Mouse (Mus musculus) mature B cell (primary cell): ENCODE measurements around the gene Kmt2b.

Source experiments
- in situ Hi-C: fragments of 300-500 bp; cut with MboI; formaldehyde crosslinking; loops from 2 replicates; pipeline ENCODE4 v1.14.3; 2019

Kmt2b gene

DNA sequence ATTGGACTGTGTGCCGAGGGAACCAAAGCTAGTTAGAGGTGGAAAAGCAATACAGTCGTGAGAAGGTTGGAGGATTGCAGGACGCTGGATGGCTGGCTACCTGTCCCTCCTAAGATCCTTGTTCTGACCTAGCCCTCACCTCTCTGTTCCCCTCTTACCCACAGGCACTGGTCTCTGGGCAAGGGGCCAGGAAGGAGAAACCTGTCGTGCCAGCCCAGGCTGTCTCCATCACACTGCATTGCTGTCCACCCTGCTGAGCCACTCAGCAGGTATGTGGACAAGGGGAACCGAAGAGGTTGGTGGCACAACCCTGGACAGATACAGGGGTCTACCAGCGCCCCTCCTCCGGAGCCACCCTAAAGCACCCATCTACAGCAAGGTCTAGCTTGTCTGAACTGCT, 12.1 kb upstream of the Kmt2b start:
- in situ Hi-C loops, result no loop called here

DNA sequence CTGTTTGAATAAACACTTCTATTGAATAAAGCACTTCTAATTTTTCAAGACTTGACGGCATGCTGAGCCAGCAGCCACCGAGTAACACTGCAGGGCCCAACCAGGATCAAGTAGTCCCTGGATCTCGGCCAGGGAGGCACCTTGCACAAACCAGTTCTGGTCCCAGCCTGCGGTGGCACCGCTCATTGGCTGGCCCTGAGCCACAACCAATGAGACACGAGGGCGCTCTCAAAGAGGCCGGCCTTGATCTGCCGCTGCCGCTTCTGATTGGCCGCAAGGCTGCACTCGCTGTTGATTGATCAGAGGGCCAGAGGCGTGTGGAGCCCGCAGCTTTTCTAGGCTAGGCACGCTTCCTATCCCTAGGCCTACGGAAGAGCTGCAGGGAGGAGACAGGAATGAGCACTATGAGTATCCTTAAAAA, 11.4 kb upstream of the Kmt2b start:
- in situ Hi-C loops, result no loop called here

DNA sequence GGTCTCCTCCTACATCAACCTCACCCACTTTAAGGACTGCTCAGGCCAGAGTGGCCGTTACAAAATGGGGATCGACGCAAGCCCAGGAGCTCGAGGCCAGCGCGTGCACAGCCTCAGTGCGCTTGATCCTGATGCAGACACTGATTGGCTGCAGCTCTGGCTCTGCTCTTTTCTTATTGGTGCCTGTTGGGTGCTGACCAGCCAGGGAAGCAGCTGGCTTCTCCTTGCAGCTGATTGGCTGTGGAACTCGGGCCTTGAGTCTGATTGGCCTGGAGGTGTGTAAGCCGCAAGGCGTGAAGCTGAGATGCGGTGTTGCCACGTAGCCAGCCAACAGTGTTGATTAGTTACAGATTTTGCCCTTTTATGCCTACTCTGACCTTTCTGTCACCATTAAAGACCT, 10.3 kb upstream of the Kmt2b start, which contains the start of gene Zbtb32:
TSS of gene Zbtb32 (minus strand) at position 124 of the 400 bp plus-strand sequence.
- in situ Hi-C loops, result no loop called here

DNA sequence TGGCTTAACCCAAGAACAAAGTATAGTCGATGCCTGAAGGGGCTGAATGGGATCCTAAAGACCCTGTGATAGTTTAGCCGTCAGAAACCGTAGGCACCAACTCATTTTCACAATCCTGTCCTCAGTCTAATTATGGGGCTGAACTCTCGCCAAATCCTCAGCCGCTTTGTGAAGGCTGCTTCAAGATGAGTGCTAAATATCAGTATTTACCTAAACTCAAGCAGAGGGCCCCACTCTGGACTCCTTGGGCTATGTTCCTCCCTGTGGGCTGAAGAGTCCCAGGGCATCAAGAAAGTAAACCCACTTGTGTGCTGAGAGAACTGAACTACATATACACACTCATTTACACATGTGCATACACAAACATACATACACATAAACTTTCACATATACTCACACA, 8.3 kb upstream of the Kmt2b start:
- in situ Hi-C loops, result no loop called here

DNA sequence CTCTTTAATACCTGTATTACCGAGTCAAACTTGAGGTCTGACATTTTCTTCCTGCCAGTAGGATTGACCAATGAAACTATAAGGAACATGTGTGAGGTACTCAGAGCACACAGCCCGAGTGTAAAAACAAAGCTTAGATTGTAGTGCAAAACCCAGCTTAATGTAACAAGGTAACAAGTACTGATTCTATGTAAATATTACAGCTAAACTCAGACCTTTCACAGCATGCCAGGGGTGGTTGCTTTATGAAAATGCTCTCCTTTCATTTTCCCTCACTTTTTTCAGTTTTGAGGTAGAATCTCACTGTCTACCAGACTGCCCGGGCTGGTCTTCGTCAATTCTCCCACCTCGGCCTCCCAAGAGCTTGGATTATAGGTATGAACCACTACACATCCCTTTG, 7.6 kb upstream of the Kmt2b start:
- in situ Hi-C loops, result no loop called here

DNA sequence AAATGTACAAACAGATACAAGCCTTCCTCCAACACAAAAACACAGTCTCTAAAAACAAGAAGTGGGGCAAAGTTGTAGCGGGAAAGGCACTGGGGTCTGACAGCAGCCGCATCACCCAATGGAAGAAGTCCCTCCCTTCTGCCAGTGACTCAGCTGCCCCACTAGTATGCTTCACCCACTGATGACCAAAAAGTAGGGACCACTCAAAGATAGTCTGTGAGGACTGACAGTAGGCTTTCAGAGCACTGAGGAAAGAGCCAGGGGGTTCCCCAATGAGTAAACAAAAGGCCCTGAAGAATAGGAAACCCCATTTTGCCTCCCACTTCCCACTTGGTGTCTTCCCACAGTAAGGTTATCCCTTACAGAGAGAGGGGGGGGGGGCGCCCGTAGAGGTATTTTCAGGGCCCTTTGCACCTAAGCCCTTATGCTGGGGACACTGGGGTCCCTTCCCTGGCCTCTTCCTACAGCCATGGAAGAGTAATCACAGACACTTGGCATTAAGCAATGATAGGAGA, 6.0 kb upstream of the Kmt2b start:
- in situ Hi-C loops, result no loop called here

DNA sequence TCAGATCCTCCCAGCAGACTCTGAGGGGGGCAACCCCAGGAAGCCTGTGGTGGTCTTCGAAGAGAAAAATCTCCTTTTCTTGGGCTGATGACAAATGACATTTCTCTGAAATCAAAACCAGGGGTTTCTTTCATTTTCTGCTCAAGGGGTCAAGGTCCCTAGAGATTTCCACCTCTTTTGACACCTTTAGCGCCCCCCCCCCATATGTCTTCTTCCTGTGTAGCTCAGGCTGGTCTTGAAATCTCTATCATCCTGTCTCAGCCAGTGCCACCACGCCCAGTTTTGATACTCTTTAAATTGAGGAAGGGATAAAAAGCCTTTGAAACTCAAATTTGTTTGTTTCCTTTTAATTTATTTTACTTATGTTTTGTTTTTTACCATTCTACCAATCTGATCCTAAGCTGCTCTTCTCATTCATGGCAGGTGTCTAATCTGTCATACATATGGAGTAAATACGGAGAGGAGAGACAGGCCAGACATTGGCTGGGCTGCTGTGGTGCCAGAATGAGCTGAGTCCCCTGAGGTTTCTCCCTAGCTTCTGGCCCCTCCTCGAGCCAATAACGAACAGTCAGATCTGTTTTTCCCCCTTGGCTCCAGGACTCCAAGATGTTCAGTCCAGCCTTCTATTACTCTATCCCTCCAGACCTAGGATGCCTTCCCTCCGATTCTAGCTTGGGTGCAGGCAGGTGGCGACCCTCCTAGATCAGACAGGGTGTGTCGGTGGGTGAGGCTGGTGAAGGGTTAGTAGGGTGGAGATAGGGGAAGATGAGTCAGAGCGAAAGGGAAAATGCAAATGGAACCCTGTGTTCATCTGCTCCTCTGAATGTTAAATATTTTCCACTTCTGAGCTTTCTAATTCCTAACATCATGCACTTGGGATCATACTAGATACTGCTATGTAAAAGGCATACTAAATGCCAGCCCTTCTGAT, 5.3 kb upstream of the Kmt2b start:
- in situ Hi-C loops, result no loop called here

DNA sequence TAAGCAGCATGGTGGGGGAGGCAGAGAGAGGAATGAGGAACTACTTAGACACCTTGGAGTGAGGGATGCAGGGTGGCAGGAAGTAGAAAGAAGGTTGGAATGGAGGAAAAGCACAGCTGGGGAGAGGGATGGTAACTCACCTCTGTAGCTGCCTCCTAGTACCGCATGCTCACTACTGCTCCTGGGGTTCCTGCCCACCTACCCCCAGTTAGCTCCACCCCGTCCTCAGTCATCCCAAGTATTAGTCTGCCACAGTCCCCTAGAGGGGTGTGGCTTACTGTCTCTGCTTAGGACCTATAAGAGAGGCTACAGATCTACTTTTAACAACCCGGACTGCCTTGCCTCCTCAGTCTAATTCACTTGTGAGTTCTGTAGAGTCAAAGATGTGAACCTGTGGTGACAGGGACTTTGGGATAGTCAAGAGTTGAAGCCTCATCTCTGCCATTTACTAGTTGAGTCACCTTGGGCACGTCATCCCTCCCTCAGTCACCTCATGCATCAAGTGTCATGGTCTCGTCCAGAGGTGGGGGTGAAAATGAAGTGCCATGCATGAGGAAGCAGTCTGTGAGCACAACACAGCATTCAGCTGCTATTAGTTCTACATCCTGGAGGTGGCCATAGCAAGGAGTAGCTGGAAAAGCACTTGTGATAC, 4.4 kb upstream of the Kmt2b start:
- in situ Hi-C loops, result no loop called here

DNA sequence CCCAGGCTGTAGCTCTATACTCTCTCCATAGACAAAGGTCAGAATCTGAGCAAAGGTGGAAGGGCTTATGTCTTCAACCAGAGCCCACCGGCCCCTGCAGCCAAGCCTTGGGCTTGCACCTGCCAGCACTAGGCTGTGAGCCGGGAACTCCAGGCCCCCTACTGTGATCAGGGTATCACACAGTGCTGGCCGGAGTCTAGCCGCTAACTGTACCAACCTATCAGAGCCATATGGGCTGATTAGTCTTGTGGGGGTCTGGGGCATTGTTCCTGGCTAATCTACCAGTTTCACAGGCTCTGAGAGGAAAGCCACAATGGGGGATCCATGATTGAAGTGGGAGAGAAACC, 3.1 kb upstream of the Kmt2b start:
- in situ Hi-C loops, result no loop called here

DNA sequence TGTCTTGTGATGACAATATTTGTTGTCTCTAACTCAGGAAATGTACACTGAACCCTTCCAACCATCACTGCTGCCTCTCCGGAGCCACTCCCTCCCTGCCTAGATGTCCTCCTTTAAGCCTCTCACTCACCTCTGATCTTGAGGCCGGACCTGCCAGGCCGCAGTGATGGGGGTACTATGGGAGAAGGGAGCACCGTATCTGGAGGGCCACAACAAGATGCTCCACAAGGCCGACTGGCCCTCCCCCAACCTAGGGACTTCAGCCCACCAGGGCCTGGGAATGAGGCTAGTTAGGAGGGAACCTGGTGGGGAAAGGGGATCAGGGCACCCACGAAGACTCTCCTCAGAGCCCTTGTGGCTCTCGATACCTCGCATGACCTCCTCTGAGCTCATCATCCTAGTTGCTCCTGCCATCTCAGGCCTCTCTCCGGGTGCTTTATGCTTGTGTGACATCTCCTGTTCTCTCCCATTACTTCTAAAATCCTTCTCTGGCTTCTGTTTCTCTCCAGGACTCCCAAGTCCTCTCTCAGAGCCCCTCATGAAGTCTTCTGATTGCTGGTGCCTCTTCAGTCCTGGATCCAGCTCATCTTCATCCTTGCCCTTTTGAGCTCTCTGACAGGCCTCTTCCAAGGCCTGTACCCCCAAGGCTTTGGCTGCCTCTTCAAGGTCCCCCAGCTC, 2.5 kb upstream of the Kmt2b start:
- in situ Hi-C loops, result no loop called here

DNA sequence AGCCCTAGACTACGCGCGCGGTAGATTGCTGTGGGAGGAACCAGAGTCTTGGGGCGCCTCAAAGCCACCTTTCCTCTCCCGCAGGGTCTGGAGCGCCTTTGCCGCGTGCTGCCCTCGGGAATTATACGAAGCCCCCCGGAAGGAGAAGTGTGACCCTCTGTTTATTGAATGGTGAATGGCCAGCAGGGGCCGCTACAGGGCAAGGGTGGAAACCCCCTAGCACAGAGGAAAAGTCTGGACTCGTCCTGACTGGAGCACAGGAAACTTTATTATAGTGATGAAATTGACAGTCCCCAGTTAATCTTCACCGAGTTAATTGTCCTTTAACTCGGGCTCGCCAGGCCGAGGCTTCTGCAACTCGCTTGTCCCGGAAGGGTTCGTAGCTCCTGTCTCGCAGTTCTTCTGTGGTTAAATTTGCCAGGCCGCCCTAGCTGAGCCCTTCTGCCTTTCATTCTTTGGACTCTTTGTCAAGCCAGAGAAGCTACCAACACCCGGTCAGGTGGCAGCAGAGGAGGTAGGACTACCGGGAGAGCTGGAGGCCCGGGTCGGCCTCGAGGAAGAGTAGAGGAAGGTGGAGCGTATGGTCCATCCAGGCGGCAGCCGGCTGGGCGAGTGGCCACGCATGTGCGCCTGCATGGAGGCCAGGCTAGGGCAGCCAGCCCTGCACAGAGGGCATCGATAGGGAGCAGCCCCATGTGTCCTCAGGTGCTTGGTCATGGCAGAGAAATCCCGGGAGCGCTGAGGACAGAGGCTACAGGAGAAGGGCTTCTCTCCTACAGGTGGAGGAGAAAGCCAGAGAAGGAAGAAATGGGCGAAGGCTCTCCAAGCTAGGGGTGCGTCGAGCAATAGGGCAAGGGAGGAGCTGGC, 1.1 kb upstream of the Kmt2b start:
- in situ Hi-C loops, result no loop called here

DNA sequence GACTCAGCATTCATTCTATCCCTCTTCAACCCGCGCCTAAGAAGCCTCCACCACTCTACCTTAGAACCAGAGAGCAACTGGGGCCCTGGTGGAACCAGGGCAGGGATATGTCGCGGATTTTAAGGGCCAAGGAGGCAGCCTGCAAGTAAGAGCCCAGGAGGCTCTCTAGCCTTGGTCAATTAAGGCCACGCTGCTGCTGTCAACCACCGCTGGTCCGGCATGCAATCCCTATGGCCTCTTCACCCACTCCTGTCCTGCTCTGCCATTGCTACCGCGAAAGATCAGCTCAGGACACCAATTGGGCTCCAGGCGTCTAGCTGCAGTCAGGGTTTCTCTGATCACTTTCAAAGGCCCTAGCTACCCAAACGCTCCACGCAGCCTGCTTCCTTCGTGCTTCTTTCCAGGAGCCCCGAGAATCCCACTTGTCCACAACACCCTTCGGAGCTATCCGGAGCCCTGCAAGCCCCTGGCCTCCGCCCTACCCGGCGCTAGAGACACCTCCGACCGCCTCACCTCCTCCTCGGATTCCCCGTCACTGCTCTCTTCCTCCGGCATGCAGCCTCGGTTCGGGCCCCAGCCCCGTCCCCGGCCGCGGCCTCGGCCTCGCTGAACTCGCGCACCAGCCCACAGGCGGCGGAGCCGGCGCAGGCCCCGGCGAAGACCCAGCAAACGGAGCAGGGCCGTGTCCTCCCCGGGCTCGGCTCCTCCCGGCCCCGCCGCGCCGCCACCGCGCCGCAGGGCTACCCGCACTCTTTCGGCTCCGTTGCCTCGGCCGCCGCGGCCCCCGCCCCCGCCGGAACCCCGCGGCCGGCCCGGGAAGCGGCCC, 471 bp downstream of the Kmt2b start:
- in situ Hi-C loops, result no loop called here

DNA sequence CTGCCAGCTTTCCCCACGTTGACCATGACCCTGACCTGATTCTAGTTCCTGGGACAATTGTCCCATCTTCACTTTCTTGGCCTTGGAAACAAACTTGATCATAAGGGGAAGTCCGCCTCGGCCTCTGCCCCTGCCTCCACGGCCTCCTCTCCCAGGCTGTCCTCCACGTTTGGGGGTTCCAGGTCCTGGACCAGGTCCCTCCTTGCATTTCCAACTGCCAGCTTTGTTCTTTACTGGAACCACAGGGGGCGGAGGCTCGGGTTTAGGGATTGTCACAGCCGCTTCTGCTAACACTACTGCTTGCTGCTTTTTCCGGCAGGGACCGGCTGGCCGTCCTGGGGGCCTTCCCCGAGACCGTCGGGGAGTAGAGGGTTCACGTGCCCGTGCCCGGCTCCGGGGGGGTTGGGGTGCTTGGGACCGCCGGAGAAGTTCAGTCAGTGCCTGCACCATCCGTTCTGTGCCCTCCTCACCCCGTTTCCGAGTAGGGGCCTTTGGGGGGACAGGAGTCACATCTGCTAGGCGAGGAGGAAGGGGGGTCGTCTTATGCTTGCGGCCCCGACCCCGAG, 2.0 kb downstream of the Kmt2b start:
- in situ Hi-C loops, result no loop called here

DNA sequence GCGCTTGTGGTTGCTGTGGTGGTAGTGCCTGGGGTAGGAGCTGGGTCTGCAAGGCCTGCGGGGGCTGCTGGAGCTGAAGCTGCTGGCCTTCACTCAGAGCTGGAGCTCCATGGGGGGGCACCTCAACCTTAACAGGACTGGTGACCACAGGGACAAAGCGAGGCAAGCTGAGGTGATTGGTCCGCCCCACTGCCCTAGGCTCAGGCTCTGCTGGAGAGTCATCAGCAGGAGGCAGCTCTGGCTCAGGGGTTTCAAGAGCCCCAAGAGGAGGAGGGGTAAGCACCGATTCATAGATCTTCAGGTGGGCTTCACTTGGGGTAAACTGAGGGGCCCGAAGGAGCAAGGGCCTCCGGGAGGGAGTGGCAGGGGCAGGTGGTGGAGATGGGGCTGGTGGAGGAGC, 3.4 kb downstream of the Kmt2b start:
- in situ Hi-C loops, result no loop called here

DNA sequence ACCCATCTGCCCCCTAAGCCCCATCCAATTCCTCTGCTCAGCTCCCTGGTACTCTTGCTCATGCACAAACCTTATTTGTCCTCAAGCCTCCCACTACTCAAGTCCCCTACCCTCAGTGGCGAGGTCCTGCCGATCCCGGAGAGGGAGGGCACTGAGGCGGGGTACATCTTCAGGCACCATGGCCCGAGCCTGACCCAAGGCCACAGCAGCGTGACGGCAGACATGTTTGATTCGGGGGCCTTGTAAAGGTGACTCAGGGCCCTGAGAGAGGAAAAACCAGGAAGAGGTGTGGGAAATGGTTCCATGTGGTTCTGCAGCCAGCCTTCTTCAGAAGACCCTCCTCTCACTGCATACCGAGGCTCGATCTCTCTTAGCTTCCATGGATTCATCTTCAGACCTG, 4.2 kb downstream of the Kmt2b start:
- in situ Hi-C loops, result no loop called here

DNA sequence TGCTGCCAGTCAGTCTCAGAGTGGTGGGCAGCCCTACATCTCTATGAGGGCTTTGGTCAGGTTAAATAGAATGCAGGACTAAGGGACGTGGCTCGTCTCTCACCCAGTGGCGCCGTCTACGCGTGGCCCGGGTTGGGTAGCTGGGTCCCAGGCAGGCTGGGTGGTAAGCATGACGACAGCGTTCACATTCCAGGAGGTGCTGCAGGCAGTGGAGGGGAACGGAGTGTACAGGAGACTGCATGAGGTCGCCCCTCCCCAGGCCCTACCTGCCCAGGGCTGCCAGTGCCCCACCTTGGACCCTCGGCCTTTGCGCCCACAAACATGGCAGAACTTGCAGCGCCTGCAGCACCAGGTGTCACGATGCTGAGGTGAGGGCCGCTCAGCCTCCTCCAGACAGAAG, 7.0 kb downstream of the Kmt2b start:
- in situ Hi-C loops, result no loop called here

DNA sequence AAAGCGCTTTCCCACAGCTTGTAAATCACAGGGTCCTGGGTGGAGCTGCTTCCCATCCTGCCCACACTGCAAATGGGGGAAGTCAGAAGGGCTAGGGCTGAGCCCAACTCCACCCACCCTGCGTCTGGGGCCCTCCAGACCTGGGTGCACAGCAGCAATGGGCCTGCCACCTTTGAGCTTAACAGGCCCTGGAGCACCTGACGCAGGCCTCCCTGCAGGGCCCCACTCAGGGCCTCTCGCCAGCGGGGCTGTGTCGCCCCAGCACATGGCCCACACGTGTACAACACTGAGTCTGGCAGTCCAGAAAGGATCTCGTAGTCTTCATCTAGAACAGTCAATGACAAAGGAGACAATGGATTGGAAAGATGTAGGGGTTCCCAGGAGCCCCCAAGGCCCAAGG, 8.6 kb downstream of the Kmt2b start:
- in situ Hi-C loops, result no loop called here

DNA sequence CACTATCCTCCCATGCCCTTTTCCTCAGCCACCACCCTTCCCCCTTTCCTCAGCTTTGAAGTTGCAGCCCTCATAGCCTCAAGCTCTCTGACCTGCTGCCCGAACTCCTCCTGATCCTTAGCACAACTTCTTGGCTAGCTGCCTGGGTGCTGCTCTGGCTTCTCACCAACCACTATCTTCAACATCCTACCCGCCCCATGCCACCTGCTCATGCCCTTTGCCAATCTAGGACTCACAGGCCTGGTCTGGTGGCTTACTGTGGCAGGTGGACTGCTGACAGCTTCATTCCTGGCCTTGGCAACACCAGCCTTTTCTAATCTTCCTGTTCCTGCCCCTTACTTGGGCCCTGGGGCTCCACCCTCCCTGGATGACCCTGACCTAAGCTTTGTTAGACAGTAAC, 15.6 kb downstream of the Kmt2b start:
- in situ Hi-C loops, result no loop called here

DNA sequence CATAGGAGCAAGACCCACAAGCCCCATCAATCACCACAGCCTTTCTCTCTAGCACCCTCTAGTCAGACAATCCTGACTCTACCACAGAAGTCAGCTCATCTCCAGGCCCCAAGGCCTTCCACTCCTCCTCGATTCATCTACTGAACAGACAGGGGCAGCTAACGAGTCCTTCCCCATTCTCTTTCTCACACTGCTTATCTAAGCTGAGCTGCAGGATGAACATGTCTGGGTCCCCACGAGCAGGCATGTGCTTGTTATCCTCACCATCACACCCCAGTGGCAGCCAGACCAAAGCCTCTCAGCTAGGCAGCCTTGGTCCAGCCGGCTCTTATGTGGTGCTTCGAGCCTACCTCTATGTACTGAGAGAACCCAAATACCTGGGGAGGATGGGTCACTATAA, 16.1 kb downstream of the Kmt2b start:
- in situ Hi-C loops, result no loop called here

DNA sequence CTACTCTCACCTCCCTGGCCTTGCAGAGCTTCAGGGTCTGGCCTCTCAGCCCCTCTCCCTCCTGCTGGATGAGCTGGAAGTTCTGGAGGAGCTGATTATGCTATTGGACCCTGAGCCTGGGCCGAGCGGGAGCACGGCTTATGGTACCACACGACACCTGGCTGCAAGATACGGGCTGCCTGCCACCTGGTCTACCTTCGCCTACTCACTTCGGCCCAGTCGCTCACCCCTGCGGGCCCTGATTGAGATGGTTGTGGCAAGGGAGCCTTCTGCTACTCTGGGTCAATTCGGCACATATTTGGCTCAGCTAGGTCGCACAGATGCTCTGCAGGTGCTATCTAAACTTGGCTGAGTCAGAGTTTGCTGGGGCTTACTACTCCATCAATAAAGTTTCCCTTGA, 21.0 kb downstream of the Kmt2b start:
- in situ Hi-C loops, result no loop called here

DNA sequence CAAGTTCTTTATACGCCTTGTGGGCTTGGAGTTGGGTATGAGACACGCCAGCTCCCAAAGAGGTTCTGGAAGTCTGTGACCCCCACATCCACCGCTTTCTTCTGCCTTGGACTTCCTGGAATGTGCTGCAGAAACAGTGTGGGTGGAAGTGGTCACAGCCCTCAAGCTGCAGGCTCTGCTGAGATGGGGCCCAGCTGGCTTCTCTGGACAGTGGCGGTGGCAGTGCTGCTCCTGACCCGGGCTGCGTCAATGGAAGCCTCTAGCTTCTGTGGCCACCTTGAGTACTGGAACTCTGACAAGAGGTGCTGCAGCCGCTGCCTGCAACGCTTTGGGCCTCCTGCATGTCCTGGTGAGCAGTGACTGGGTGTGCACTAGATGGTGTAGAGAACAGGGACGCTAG, 22.5 kb downstream of the Kmt2b start:
- in situ Hi-C loops, result no loop called here
